Mouse (Mus musculus): ENCODE results near the gene Slc26a10. TPM values are rescaled to one million over a fixed set of nuclear protein-coding genes. Genes with fewer than 3 reads are reported as not detected.
"Not testable (repeated sequence)": the region's sequence is repeated elsewhere in the genome, so short reads cannot be mapped to it uniquely, and the experiment has no call there.

Slc26a10 gene
- polyA plus RNA-seq, 1 experiment from 2014 or later: 17.4 TPM

DNA sequence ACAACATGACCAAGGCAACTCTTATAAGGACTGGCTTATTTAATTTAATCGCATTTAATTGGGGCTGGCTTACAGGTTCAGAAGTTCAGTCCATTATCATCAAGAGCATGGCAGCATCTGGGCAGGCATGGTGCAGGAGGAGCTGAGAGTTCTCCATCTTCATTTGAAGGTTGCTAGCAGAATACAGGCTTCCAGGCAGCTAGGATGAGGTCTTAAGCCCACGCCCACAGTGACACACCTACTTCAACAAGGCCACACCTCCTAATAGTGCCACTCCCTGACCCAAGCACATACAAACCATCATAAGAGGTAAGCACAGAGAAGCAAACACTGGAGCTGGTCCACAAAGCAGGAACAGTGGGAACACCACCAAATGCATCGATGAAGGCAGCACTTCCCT lies 29.2 kb downstream of the Slc26a10 start:
- not testable (repeated sequence) for H3K4me1 ChIP-seq (ENCODE audit: control insufficient read depth in 2 of 2, insufficient read depth in 2 of 2, low read length in 2 of 2); H3K36me3 ChIP-seq (ENCODE audit: control insufficient read depth, insufficient read depth, low read length); H3K9me3 ChIP-seq (ENCODE audit: control insufficient read depth, low read length); H3K4me2 ChIP-seq (ENCODE audit: low read length); H3K27me3 ChIP-seq (ENCODE audit: control insufficient read depth, insufficient read depth, low read length); H3K9ac ChIP-seq (ENCODE audit: low read length); ATAC-seq (ENCODE audit: insufficient number of reproducible peaks, insufficient read depth, low FRiP score, low read depth); H3K27ac ChIP-seq (replicated peaks in 1 of 2; ENCODE audit: control insufficient read depth in 1 of 2, insufficient read depth in 1 of 2, low read depth in 2 of 2, low read length in 2 of 2); H3K4me3 ChIP-seq (ENCODE audit: control insufficient read depth in 1 of 2, insufficient read depth in 1 of 2, low read depth in 1 of 2, low read length in 2 of 2)
- 84% methylated on average over 3 of the region's 3 CpGs for WGBS

GRCm38 (mm10) chr10:127150471-127150872 lies 30.0 kb downstream of the Slc26a10 start:
- no peaks in the 10 kb centered on the region for H3K9me3 ChIP-seq (ENCODE audit: control insufficient read depth, low read length)
- no peaks in the 10 kb centered on the region for H3K36me3 ChIP-seq (ENCODE audit: control insufficient read depth, insufficient read depth, low read length)
- H3K4me3 ChIP-seq (ENCODE audit: control insufficient read depth in 1 of 2, insufficient read depth in 1 of 2, low read depth in 1 of 2, low read length in 2 of 2): no peak overlapping the region
- ATAC-seq (ENCODE audit: insufficient number of reproducible peaks, insufficient read depth, low FRiP score, low read depth): no peak
- H3K4me1 ChIP-seq (ENCODE audit: control insufficient read depth in 2 of 2, insufficient read depth in 2 of 2, low read length in 2 of 2): no peaks in the 10 kb centered on the region
- H3K27ac ChIP-seq (replicated peaks in 1 of 2; ENCODE audit: control insufficient read depth in 1 of 2, insufficient read depth in 1 of 2, low read depth in 2 of 2, low read length in 2 of 2): no peak overlapping the region
- H3K27me3 ChIP-seq (ENCODE audit: control insufficient read depth, insufficient read depth, low read length): no peaks in the 10 kb centered on the region
- WGBS: 70% methylated on average over 4 of the region's 4 CpGs
- H3K4me2 ChIP-seq (ENCODE audit: low read length): no peak overlapping the region
- H3K9ac ChIP-seq (ENCODE audit: low read length): no peak overlapping the region

DNA sequence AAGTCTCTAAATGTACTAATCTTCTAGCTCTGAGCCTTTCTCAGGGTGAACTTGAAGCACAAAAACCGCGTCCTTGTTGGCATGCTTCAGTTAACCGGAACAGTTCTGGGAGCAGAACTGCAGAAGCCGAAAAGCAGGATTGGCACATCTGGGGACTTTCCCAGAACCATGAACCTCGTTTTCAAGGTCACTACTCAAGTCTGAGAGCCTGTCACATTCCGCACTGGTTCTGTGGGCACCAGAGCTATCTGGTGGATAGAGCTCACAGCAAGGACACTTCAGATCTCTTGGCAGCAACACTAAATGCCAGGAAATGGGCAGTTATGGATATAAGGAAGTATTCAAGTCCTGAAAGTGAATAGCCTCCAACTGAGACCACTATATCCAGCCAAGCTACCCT lies 33.3 kb downstream of the Slc26a10 start:
- no peak overlapping the region for H3K27ac ChIP-seq (replicated peaks in 1 of 2; ENCODE audit: control insufficient read depth in 1 of 2, insufficient read depth in 1 of 2, low read depth in 2 of 2, low read length in 2 of 2)
- no peak overlapping the region for H3K9ac ChIP-seq (ENCODE audit: low read length)
- H3K36me3 ChIP-seq (ENCODE audit: control insufficient read depth, insufficient read depth, low read length): no peaks in the 10 kb centered on the region
- no peaks in the 10 kb centered on the region for H3K27me3 ChIP-seq (ENCODE audit: control insufficient read depth, insufficient read depth, low read length)
- 0 out of 2 replicates have a peak, but pooled peaks cover 3% of the 10 kb centered on the region for H3K9me3 ChIP-seq (ENCODE audit: control insufficient read depth, low read length)
- 69% methylated on average over 6 of the region's 6 CpGs for WGBS
- no peak for ATAC-seq (ENCODE audit: insufficient number of reproducible peaks, insufficient read depth, low FRiP score, low read depth)
- no peaks in the 10 kb centered on the region for H3K4me1 ChIP-seq (ENCODE audit: control insufficient read depth in 2 of 2, insufficient read depth in 2 of 2, low read length in 2 of 2)
- H3K4me3 ChIP-seq (ENCODE audit: control insufficient read depth in 1 of 2, insufficient read depth in 1 of 2, low read depth in 1 of 2, low read length in 2 of 2): no peak overlapping the region
- H3K4me2 ChIP-seq (ENCODE audit: low read length): no peak overlapping the region

DNA sequence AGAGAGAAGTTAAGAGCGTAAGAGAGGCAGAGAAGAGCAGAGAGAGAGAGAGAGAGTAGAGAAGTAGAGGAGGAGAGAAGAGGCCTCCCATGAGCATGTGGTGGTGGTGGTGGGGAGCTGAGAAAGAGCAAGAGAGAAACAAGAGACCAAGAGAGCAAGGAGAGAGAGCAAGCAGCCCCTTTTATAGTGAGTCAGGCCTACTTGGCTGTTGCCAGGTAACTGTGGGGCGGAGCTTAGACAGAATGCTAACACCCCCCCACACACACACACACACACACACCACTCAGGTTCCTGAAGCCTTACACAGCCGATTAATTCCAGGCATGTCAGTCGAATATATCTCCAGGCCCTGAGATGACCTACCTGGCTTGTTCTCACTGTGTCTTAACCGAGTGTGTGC lies 35.1 kb downstream of the Slc26a10 start:
- Histone ChIP-seq H3K4me1 (ENCODE audit: control insufficient read depth in 2 of 2, insufficient read depth in 2 of 2, low read length in 2 of 2) (no peaks in the 10 kb centered on the region), H3K4me2 (ENCODE audit: low read length) (no peak overlapping the region), H3K9me3 (ENCODE audit: control insufficient read depth, low read length) (0 out of 2 replicates have a peak, but pooled peaks cover 3% of the 10 kb centered on the region), H3K9ac (ENCODE audit: low read length) (no peak overlapping the region), H3K4me3 (ENCODE audit: control insufficient read depth in 1 of 2, insufficient read depth in 1 of 2, low read depth in 1 of 2, low read length in 2 of 2) (no peak overlapping the region), H3K27ac (replicated peaks in 1 of 2; ENCODE audit: control insufficient read depth in 1 of 2, insufficient read depth in 1 of 2, low read depth in 2 of 2, low read length in 2 of 2) (no peak overlapping the region), H3K36me3 (ENCODE audit: control insufficient read depth, insufficient read depth, low read length) (no peaks in the 10 kb centered on the region), H3K27me3 (ENCODE audit: control insufficient read depth, insufficient read depth, low read length) (no peaks in the 10 kb centered on the region)
- WGBS: 85% methylated on average over 5 of the region's 5 CpGs
- no peak for ATAC-seq (ENCODE audit: insufficient number of reproducible peaks, insufficient read depth, low FRiP score, low read depth)

- no peaks in the 10 kb centered on the region for H3K27me3 ChIP-seq (ENCODE audit: control insufficient read depth, insufficient read depth, low read length)
- WGBS: 88% methylated on average over 7 of the region's 7 CpGs
These were observed 35.9 kb downstream of the Slc26a10 start for GRCm38 (mm10) chr10:127144536-127144935.

DNA sequence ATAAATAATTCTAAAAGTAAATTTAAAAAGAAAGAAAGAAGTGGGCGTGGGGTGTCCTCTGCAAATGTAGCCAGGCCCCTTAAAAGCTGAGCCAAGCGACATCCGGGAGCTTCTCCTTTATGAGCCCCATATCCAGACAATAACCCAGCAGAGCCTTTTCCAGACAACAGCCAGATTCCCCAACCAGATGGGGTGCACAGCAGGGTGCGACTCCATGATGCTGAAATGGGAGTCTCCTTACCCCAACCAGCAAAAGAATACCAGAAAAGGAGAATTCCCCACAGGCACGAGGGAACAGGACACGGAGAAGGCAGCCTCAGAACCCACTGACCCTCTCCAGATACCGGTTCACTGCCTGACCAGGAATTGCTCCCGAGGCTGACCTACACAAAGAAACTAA lies 37.2 kb downstream of the Slc26a10 start:
- Histone ChIP-seq H3K9ac (ENCODE audit: low read length) (no peak overlapping the region), H3K27ac (replicated peaks in 1 of 2; ENCODE audit: control insufficient read depth in 1 of 2, insufficient read depth in 1 of 2, low read depth in 2 of 2, low read length in 2 of 2) (no peak overlapping the region), H3K4me3 (ENCODE audit: control insufficient read depth in 1 of 2, insufficient read depth in 1 of 2, low read depth in 1 of 2, low read length in 2 of 2) (no peak overlapping the region), H3K4me1 (ENCODE audit: control insufficient read depth in 2 of 2, insufficient read depth in 2 of 2, low read length in 2 of 2) (no peaks in the 10 kb centered on the region), H3K36me3 (ENCODE audit: control insufficient read depth, insufficient read depth, low read length) (no peaks in the 10 kb centered on the region), H3K4me2 (ENCODE audit: low read length) (no peak overlapping the region), H3K9me3 (ENCODE audit: control insufficient read depth, low read length) (0 out of 2 replicates have a peak, but pooled peaks cover 3% of the 10 kb centered on the region), H3K27me3 (ENCODE audit: control insufficient read depth, insufficient read depth, low read length) (no peaks in the 10 kb centered on the region)
- no peak for ATAC-seq (ENCODE audit: insufficient number of reproducible peaks, insufficient read depth, low FRiP score, low read depth)
- WGBS: 84% methylated on average over 8 of the region's 8 CpGs

More at GRCm38 (mm10) chr10:127144536-127144935, 35.9 kb downstream of the Slc26a10 start:
- Histone ChIP-seq H3K27ac (replicated peaks in 1 of 2; ENCODE audit: control insufficient read depth in 1 of 2, insufficient read depth in 1 of 2, low read depth in 2 of 2, low read length in 2 of 2) (no peak overlapping the region), H3K4me1 (ENCODE audit: control insufficient read depth in 2 of 2, insufficient read depth in 2 of 2, low read length in 2 of 2) (no peaks in the 10 kb centered on the region), H3K4me3 (ENCODE audit: control insufficient read depth in 1 of 2, insufficient read depth in 1 of 2, low read depth in 1 of 2, low read length in 2 of 2) (no peak overlapping the region), H3K9ac (ENCODE audit: low read length) (no peak overlapping the region), H3K9me3 (ENCODE audit: control insufficient read depth, low read length) (0 out of 2 replicates have a peak, but pooled peaks cover 3% of the 10 kb centered on the region), H3K36me3 (ENCODE audit: control insufficient read depth, insufficient read depth, low read length) (no peaks in the 10 kb centered on the region), H3K4me2 (ENCODE audit: low read length) (no peak overlapping the region)
- no peak for ATAC-seq (ENCODE audit: insufficient number of reproducible peaks, insufficient read depth, low FRiP score, low read depth)

GRCm38 (mm10) chr10:127141500-127141899 lies 38.9 kb downstream of the Slc26a10 start:
- Histone ChIP-seq H3K4me2 (ENCODE audit: low read length) (no peak overlapping the region), H3K4me3 (ENCODE audit: control insufficient read depth in 1 of 2, insufficient read depth in 1 of 2, low read depth in 1 of 2, low read length in 2 of 2) (no peak overlapping the region), H3K9ac (ENCODE audit: low read length) (no peak overlapping the region), H3K36me3 (ENCODE audit: control insufficient read depth, insufficient read depth, low read length) (no peaks in the 10 kb centered on the region), H3K27ac (replicated peaks in 1 of 2; ENCODE audit: control insufficient read depth in 1 of 2, insufficient read depth in 1 of 2, low read depth in 2 of 2, low read length in 2 of 2) (no peak overlapping the region), H3K27me3 (ENCODE audit: control insufficient read depth, insufficient read depth, low read length) (no peaks in the 10 kb centered on the region), H3K9me3 (ENCODE audit: control insufficient read depth, low read length) (0 out of 2 replicates have a peak, but pooled peaks cover 3% of the 10 kb centered on the region), H3K4me1 (ENCODE audit: control insufficient read depth in 2 of 2, insufficient read depth in 2 of 2, low read length in 2 of 2) (no peaks in the 10 kb centered on the region)
- ATAC-seq (ENCODE audit: insufficient number of reproducible peaks, insufficient read depth, low FRiP score, low read depth): no peak; the same call in 1 of the 2 replicates
- WGBS: 64% methylated on average over 8 of the region's 8 CpGs

DNA sequence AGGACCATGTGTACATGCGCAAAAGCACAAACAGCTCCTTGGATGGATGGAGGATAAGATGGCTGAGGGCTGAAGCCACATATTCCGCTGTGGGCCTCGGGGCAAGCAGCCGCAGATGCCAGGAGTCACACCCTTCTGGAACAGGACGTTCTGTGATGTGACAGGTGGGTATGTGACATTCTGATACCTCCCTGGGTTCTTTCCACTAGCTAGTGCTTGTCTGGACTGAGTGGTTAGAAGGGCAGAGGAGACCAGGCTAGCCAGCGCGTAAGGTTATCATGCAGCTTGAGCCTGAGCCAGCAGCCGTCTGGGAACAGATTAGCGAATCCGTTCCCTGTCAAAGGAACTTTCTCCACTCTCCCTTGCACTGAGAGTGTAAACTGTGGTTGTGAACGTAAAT lies 39.5 kb downstream of the Slc26a10 start:
- no peak for ATAC-seq (ENCODE audit: insufficient number of reproducible peaks, insufficient read depth, low FRiP score, low read depth)
- WGBS: 69% methylated on average over 11 of the region's 11 CpGs
- H3K36me3 ChIP-seq (ENCODE audit: control insufficient read depth, insufficient read depth, low read length): no peaks in the 10 kb centered on the region

More for the DNA sequence above, 39.5 kb downstream of the Slc26a10 start:
- H3K4me3 ChIP-seq (ENCODE audit: control insufficient read depth in 1 of 2, insufficient read depth in 1 of 2, low read depth in 1 of 2, low read length in 2 of 2): no peak overlapping the region
- H3K27ac ChIP-seq (replicated peaks in 1 of 2; ENCODE audit: control insufficient read depth in 1 of 2, insufficient read depth in 1 of 2, low read depth in 2 of 2, low read length in 2 of 2): no peak overlapping the region
- H3K9me3 ChIP-seq (ENCODE audit: control insufficient read depth, low read length): 0 out of 2 replicates have a peak, but pooled peaks cover 3% of the 10 kb centered on the region
- no peak overlapping the region for H3K4me2 ChIP-seq (ENCODE audit: low read length)
- no peak overlapping the region for H3K9ac ChIP-seq (ENCODE audit: low read length)
- no peaks in the 10 kb centered on the region for H3K4me1 ChIP-seq (ENCODE audit: control insufficient read depth in 2 of 2, insufficient read depth in 2 of 2, low read length in 2 of 2)
- no peaks in the 10 kb centered on the region for H3K27me3 ChIP-seq (ENCODE audit: control insufficient read depth, insufficient read depth, low read length)
